Mouse (Mus musculus) layer of hippocampus, postnatal 36 days (tissue): ENCODE data around the gene Pacsin2. TPM values are rescaled to one million over a fixed set of nuclear protein-coding genes. Genes with fewer than 3 reads are reported as not detected.

Experiments used
- DNase-seq, 2 experiments: peaks; one replicate each; pipeline ENCODE4 v3.0.0; 2022
- total RNA-seq, 2 experiments: library from RNA; stranded (reverse); gene quantifications; 2 replicates each; pipeline ENCODE4 v1.2.3; 2021

Pacsin2 gene
- total RNA-seq, 2 experiments from 2014 or later = 82.0 to 102 TPM

- DNase-seq = no peak
Measured at GRCm38 (mm10) chr15:83450007-83450406, 14.4 kb downstream of the Pacsin2 start.

- no peak for DNase-seq
Measured at GRCm38 (mm10) chr15:83448646-83449045, 15.8 kb downstream of the Pacsin2 start.

GRCm38 (mm10) chr15:83447791-83448544 is 16.4 kb downstream of the Pacsin2 start:
- peak; percentile 72 to 77 for DNase-seq

GRCm38 (mm10) chr15:83445908-83446307 is 18.5 kb downstream of the Pacsin2 start:
- no peak for DNase-seq

- no peak for DNase-seq
Measured at GRCm38 (mm10) chr15:83445383-83445782, 19.0 kb downstream of the Pacsin2 start.

GRCm38 (mm10) chr15:83444425-83444824 is 20.0 kb downstream of the Pacsin2 start:
- DNase-seq = no peak

GRCm38 (mm10) chr15:83442495-83443037 is 21.8 kb downstream of the Pacsin2 start:
- DNase-seq = no peak

- no peak for DNase-seq
Measured at GRCm38 (mm10) chr15:83440726-83441125, 23.7 kb downstream of the Pacsin2 start.

GRCm38 (mm10) chr15:83436541-83436940 is 27.9 kb downstream of the Pacsin2 start:
- DNase-seq = no peak

- no peak for DNase-seq
Measured at GRCm38 (mm10) chr15:83435324-83436090, 28.9 kb downstream of the Pacsin2 start.

GRCm38 (mm10) chr15:83434692-83435091 is 29.7 kb downstream of the Pacsin2 start:
- no peak for DNase-seq

- no peak for DNase-seq
Measured at GRCm38 (mm10) chr15:83433344-83433743, 31.1 kb downstream of the Pacsin2 start.

- no peak for DNase-seq
Measured at GRCm38 (mm10) chr15:83432231-83433031, 32.0 kb downstream of the Pacsin2 start.

- no peak for DNase-seq
Measured at GRCm38 (mm10) chr15:83430986-83431763, 33.2 kb downstream of the Pacsin2 start.

- DNase-seq = no peak
Measured at GRCm38 (mm10) chr15:83430419-83430818, 34.0 kb downstream of the Pacsin2 start.

- DNase-seq = no peak
Measured at GRCm38 (mm10) chr15:83428586-83428985, 35.8 kb downstream of the Pacsin2 start.

- DNase-seq = no peak
Measured at GRCm38 (mm10) chr15:83427294-83428163, 36.9 kb downstream of the Pacsin2 start.

GRCm38 (mm10) chr15:83425794-83426193 is 38.6 kb downstream of the Pacsin2 start:
- DNase-seq = no peak

GRCm38 (mm10) chr15:83425277-83425676 is 39.1 kb downstream of the Pacsin2 start:
- no peak for DNase-seq

GRCm38 (mm10) chr15:83423589-83424384 is 40.6 kb downstream of the Pacsin2 start:
- no peak for DNase-seq
